Mouse (Mus musculus) forebrain, embryonic 11.5 days (tissue): Measurements from ENCODE around the gene Cerk. TPM values are rescaled to one million over a fixed set of nuclear protein-coding genes. Genes with fewer than 3 reads are reported as not detected.

Source experiments
- ATAC-seq: fragments of 200-750 bp; cut with Nextera tagmentation; replicated peaks from 2 replicates; pipeline ENCODE4 v1.8.0; 2017; ENCODE audit warnings: moderate TSS enrichment; ENCODE audit not compliant: low FRiP score
- DNase-seq: peaks from one replicate; pipeline ENCODE4 v3.0.0-alpha.2; 2017; ENCODE audit warnings: low spot score
- H3K27ac ChIP-seq: fragments of 300-500 bp; sonication (generic); 2 replicates; pipeline ENCODE4 v1.5.1; 2014; ENCODE audit warnings: low read depth, low read length
- H3K27me3 ChIP-seq: fragments of 300-500 bp; sonication (generic); 2 replicates; pipeline ENCODE4 v1.6.1; 2014; ENCODE audit warnings: mild to moderate bottlenecking, low read length, mixed read lengths; ENCODE audit not compliant: control insufficient read depth, insufficient read depth
- H3K36me3 ChIP-seq: fragments of 300-500 bp; sonication (generic); 2 replicates; pipeline ENCODE4 v1.6.1; 2014; ENCODE audit warnings: mild to moderate bottlenecking, low read length, moderate library complexity, mixed read lengths; ENCODE audit not compliant: control insufficient read depth, insufficient read depth
- H3K4me1 ChIP-seq: fragments of 300-500 bp; sonication (generic); replicated peaks from 2 replicates; pipeline ENCODE4 v1.6.1; 2014; ENCODE audit warnings: low read length, mixed read lengths; ENCODE audit not compliant: control insufficient read depth, insufficient read depth
- H3K4me2 ChIP-seq: fragments of 300-500 bp; sonication (generic); 2 replicates; pipeline ENCODE4 v1.6.1; 2014; ENCODE audit warnings: low read depth, mild to moderate bottlenecking, low read length, moderate library complexity, mixed read lengths; ENCODE audit not compliant: severe bottlenecking
- H3K4me3 ChIP-seq: fragments of 300-500 bp; sonication (generic); 2 replicates; pipeline ENCODE4 v1.5.1; 2014; ENCODE audit warnings: low read depth, low read length
- H3K9ac ChIP-seq: fragments of 300-500 bp; sonication (generic); 2 replicates; pipeline ENCODE4 v1.6.1; 2014; ENCODE audit warnings: low read length
- H3K9me3 ChIP-seq: fragments of 300-500 bp; sonication (generic); 2 replicates; pipeline ENCODE4 v1.6.1; 2016; ENCODE audit warnings: low read length, mixed read lengths; ENCODE audit not compliant: control insufficient read depth
- WGBS: fragments of 180-500 bp; shearing (Covaris S2); extraction: QIAGEN DNeasy Blood & Tissue Kit; methylation state at CpG from one replicate; pipeline ENCODE4 v1.1.7; 2014; 5-methylcytosine and 5-hydroxymethylcytosine counted together
- polyA plus RNA-seq: library from polyadenylated mRNA; unstranded; fragments of >200 nt; fragmentation: Nextera tagmentation; extraction: Ambion mirVana; gene quantifications from 2 replicates; pipeline ENCODE4 v1.2.1, GENCODE M21; 2014

Gene Cerk
- polyA plus RNA-seq, 1 experiment from 2014 or later, result 17.4 TPM

- no peak overlapping the region for H3K4me3 ChIP-seq
- no peak overlapping the region for H3K9ac ChIP-seq
- 69% methylated on average over 4 of the region's 4 CpGs for WGBS
- H3K9me3 ChIP-seq, result no peaks in the 10 kb centered on the region
- H3K27me3 ChIP-seq, result no peaks in the 10 kb centered on the region
- no peak overlapping the region for H3K4me2 ChIP-seq
- no peaks in the 10 kb centered on the region; the same call in 1 of the 2 replicates for H3K36me3 ChIP-seq
- no peak overlapping the region for H3K27ac ChIP-seq
- ATAC-seq, result no peak
- DNase-seq, result no peak
- H3K4me1 ChIP-seq, result no peaks in the 10 kb centered on the region
These were observed 35.3 kb downstream of the Cerk start for GRCm38 (mm10) chr15:86150593-86150992.

GRCm38 (mm10) chr15:86146922-86147321, 39.0 kb downstream of the Cerk start:
- H3K27me3 ChIP-seq, result no peaks in the 10 kb centered on the region
- no peaks in the 10 kb centered on the region; the same call in 1 of the 2 replicates for H3K36me3 ChIP-seq
- H3K4me2 ChIP-seq, result no peak overlapping the region
- no peak overlapping the region for H3K27ac ChIP-seq
- no peaks in the 10 kb centered on the region for H3K9me3 ChIP-seq
- no peak overlapping the region for H3K4me3 ChIP-seq
- H3K4me1 ChIP-seq, result no peaks in the 10 kb centered on the region
- WGBS, result 89% methylated on average over 8 of the region's 8 CpGs
- DNase-seq (no peak), ATAC-seq (no peak)
- no peak overlapping the region for H3K9ac ChIP-seq

- no peak overlapping the region for H3K27ac ChIP-seq
- 92% methylated on average over 7 of the region's 7 CpGs for WGBS
- H3K9me3 ChIP-seq, result no peaks in the 10 kb centered on the region
- H3K27me3 ChIP-seq, result no peaks in the 10 kb centered on the region
- H3K4me1 ChIP-seq, result no peaks in the 10 kb centered on the region
- no peak overlapping the region for H3K4me3 ChIP-seq
- H3K4me2 ChIP-seq, result no peak overlapping the region
- ATAC-seq, result no peak
- no peaks in the 10 kb centered on the region; the same call in 1 of the 2 replicates for H3K36me3 ChIP-seq
- no peak for DNase-seq
- H3K9ac ChIP-seq, result no peak overlapping the region
These were observed 40.9 kb downstream of the Cerk start for GRCm38 (mm10) chr15:86145046-86145445.

- ATAC-seq, result no peak
- no peak for DNase-seq
- Histone ChIP-seq H3K27me3 (no peaks in the 10 kb centered on the region), H3K4me2 (no peak overlapping the region), H3K4me3 (no peak overlapping the region), H3K4me1 (no peaks in the 10 kb centered on the region), H3K36me3 (no peaks in the 10 kb centered on the region; the same call in 1 of the 2 replicates), H3K9me3 (no peaks in the 10 kb centered on the region), H3K9ac (no peak overlapping the region), H3K27ac (no peak overlapping the region)
- WGBS, result 88% methylated on average over 7 of the region's 7 CpGs
These were observed 41.4 kb downstream of the Cerk start for GRCm38 (mm10) chr15:86144577-86144976.

GRCm38 (mm10) chr15:86140323-86140722, 45.6 kb downstream of the Cerk start:
- Histone ChIP-seq H3K36me3 (no peaks in the 10 kb centered on the region; the same call in 1 of the 2 replicates), H3K9me3 (no peaks in the 10 kb centered on the region), H3K4me3 (no peak overlapping the region), H3K27ac (no peak overlapping the region), H3K27me3 (no peaks in the 10 kb centered on the region), H3K9ac (no peak overlapping the region), H3K4me2 (no peak overlapping the region), H3K4me1 (no peaks in the 10 kb centered on the region)
- WGBS, result 34% methylated on average over 10 of the region's 10 CpGs
- DNase-seq (peak; percentile 81), ATAC-seq (0 out of 2 replicates have a peak, but pooled peaks have one; percentile 22)

GRCm38 (mm10) chr15:86137638-86138037, 48.3 kb downstream of the Cerk start:
- H3K4me1 ChIP-seq, result no peaks in the 10 kb centered on the region
- WGBS, result 71% methylated on average over 4 of the region's 4 CpGs
- H3K9ac ChIP-seq, result no peak overlapping the region
- no peak for ATAC-seq
- no peak overlapping the region for H3K4me3 ChIP-seq
- H3K36me3 ChIP-seq, result no peaks in the 10 kb centered on the region; the same call in 1 of the 2 replicates
- no peaks in the 10 kb centered on the region for H3K9me3 ChIP-seq
- no peak overlapping the region for H3K27ac ChIP-seq
- H3K27me3 ChIP-seq, result no peaks in the 10 kb centered on the region
- no peak for DNase-seq
- H3K4me2 ChIP-seq, result no peak overlapping the region

- no peak overlapping the region for H3K27ac ChIP-seq
These were observed 50.8 kb downstream of the Cerk start for GRCm38 (mm10) chr15:86134941-86135783.

GRCm38 (mm10) chr15:86130657-86131056, 55.3 kb downstream of the Cerk start:
- no peak overlapping the region for H3K4me3 ChIP-seq
- H3K9me3 ChIP-seq, result no peaks in the 10 kb centered on the region
- no peak overlapping the region for H3K4me2 ChIP-seq
- H3K9ac ChIP-seq, result no peak overlapping the region
- H3K27ac ChIP-seq, result no peak overlapping the region
- H3K27me3 ChIP-seq, result no peaks in the 10 kb centered on the region
- no peak for DNase-seq
- H3K36me3 ChIP-seq, result no peaks in the 10 kb centered on the region; the same call in 1 of the 2 replicates
- no peaks in the 10 kb centered on the region; the same call in 1 of the 2 replicates for H3K4me1 ChIP-seq
- whole genome bisulfite sequencing, result 94% methylated on average over 10 of the region's 10 CpGs
- ATAC-seq, result no peak

More at GRCm38 (mm10) chr15:86134941-86135783, 50.8 kb downstream of the Cerk start:
- Histone ChIP-seq H3K9me3 (no peaks in the 10 kb centered on the region), H3K27me3 (no peaks in the 10 kb centered on the region), H3K4me3 (no peak overlapping the region), H3K36me3 (no peaks in the 10 kb centered on the region; the same call in 1 of the 2 replicates), H3K4me2 (no peak overlapping the region), H3K9ac (no peak overlapping the region), H3K4me1 (no peaks in the 10 kb centered on the region)
- 49% methylated on average over 18 of the region's 18 CpGs for WGBS
- DNase-seq (peak; percentile 93), ATAC-seq (peak; percentile 52)
